Mouse (Mus musculus) v-Abl transformed pro-B cells (cell line): ENCODE data around the gene Cdk4.

Experiments used
- in situ Hi-C, 2 experiments: fragments of 400-800 bp; cut with MboI; formaldehyde crosslinking; loops; one replicate each; pipeline ENCODE4 v1.15.1; 2025; ENCODE audit not compliant: unreplicated experiment in 2 of 2

The Cdk4 gene

GRCm38 (mm10) chr10:127063239-127063872 lies at the start of gene Cdk4:
Gene Cdk4 (plus strand): TSS chr10:127063534.
- in situ Hi-C loops: no loop called here

- in situ Hi-C loops: no loop called here
Measured at GRCm38 (mm10) chr10:127016488-127016887, 46.8 kb upstream of the Cdk4 start.

GRCm38 (mm10) chr10:127017071-127017470 lies 46.3 kb upstream of the Cdk4 start:
- in situ Hi-C loops: no loop called here

- in situ Hi-C loops: no loop called here
Measured at GRCm38 (mm10) chr10:127018422-127018821, 44.9 kb upstream of the Cdk4 start.

- in situ Hi-C loops: loop anchor here (5.0 kb wide), 1 partner anchor 113 kb away; no protein-coding TSS in a partner anchor
Measured at GRCm38 (mm10) chr10:127030336-127031296, 32.7 kb upstream of the Cdk4 start, which contains the start of gene Tsfm. Gene Tsfm (minus strand): TSS chr10:127030840.

- in situ Hi-C loops: loop anchor here (5.0 kb wide), 1 partner anchor 116 kb away; no protein-coding TSS in a partner anchor
Measured at GRCm38 (mm10) chr10:127033301-127033741, 30.0 kb upstream of the Cdk4 start.

- in situ Hi-C loops: no loop called here
Measured at GRCm38 (mm10) chr10:127036273-127036672, 27.1 kb upstream of the Cdk4 start.

GRCm38 (mm10) chr10:127037641-127038040 lies 25.7 kb upstream of the Cdk4 start:
- in situ Hi-C loops: no loop called here

- in situ Hi-C loops: no loop called here
Measured at GRCm38 (mm10) chr10:127040569-127041214, 22.6 kb upstream of the Cdk4 start.

GRCm38 (mm10) chr10:127041274-127041766 lies 22.0 kb upstream of the Cdk4 start, which contains the start of the genes Mettl1 and Eef1akmt3:
Gene Mettl1 (plus strand): TSS chr10:127041414.
Gene Eef1akmt3 (minus strand): TSS chr10:127041513.
- in situ Hi-C loops: no loop called here

GRCm38 (mm10) chr10:127041774-127042338 lies 21.5 kb upstream of the Cdk4 start:
- in situ Hi-C loops: no loop called here

- in situ Hi-C loops: no loop called here
Measured at GRCm38 (mm10) chr10:127042468-127043115, 20.7 kb upstream of the Cdk4 start.

- in situ Hi-C loops: no loop called here
Measured at GRCm38 (mm10) chr10:127043187-127043586, 20.1 kb upstream of the Cdk4 start.

- in situ Hi-C loops: no loop called here
Measured at GRCm38 (mm10) chr10:127047954-127048353, 15.4 kb upstream of the Cdk4 start, which contains the start of gene Cyp27b1. Gene Cyp27b1 (plus strand): TSS chr10:127048250.

- in situ Hi-C loops: no loop called here
Measured at GRCm38 (mm10) chr10:127048608-127049394, 14.5 kb upstream of the Cdk4 start.

GRCm38 (mm10) chr10:127049395-127050118 lies 13.8 kb upstream of the Cdk4 start:
- in situ Hi-C loops: no loop called here

GRCm38 (mm10) chr10:127050119-127050474 lies 13.2 kb upstream of the Cdk4 start:
- in situ Hi-C loops: no loop called here

GRCm38 (mm10) chr10:127054646-127055045 lies 8.7 kb upstream of the Cdk4 start:
- in situ Hi-C loops: no loop called here
